Mouse (Mus musculus): ENCODE data around the gene Rhbdl2.

GRCm38 (mm10) chr4:123792666-123793065, 5.0 kb downstream of the Rhbdl2 start:
- TF ChIP-seq POLR2AphosphoS5 (IDR thresholded peaks at IDR 0.05; ENCODE audit: insufficient replicate concordance, low read depth, low read length) (no peak), GATA1 (IDR thresholded peaks at IDR 0.05; ENCODE audit: borderline replicate concordance, low read length) (no peak), CTCF (IDR thresholded peaks at IDR 0.05; ENCODE audit: low read depth, low read length) (no peak), TAL1 (conservative IDR thresholded peaks at IDR 0.05; ENCODE audit: low read depth, low read length) (no peak)
